Mouse (Mus musculus) embryonic facial prominence, embryonic 15.5 days (tissue): ENCODE data around the gene Polr3e. TPM values are rescaled to one million over a fixed set of nuclear protein-coding genes. Genes with fewer than 3 reads are reported as not detected.
"Not testable (repeated sequence)": the region's sequence is repeated elsewhere in the genome, so short reads cannot be mapped to it uniquely, and the experiment has no call there.

ENCODE experiments used
- ATAC-seq: fragments of 200-750 bp; cut with Nextera tagmentation; 2 replicates; pipeline ENCODE4 v1.8.0; 2017; ENCODE audit warnings: low read depth, moderate TSS enrichment; ENCODE audit not compliant: insufficient number of reproducible peaks, low FRiP score, low TSS enrichment
- H3K27ac ChIP-seq: fragments of 300-500 bp; sonication (generic); replicated peaks from 2 replicates; pipeline ENCODE4 v1.5.1; 2015; ENCODE audit warnings: mild to moderate bottlenecking, inconsistent platforms
- H3K27me3 ChIP-seq: fragments of 300-500 bp; sonication (generic); 2 replicates; pipeline ENCODE4 v1.6.1; 2015; ENCODE audit warnings: inconsistent platforms
- H3K36me3 ChIP-seq: fragments of 300-500 bp; sonication (generic); 2 replicates; pipeline ENCODE4 v1.6.1; 2015; ENCODE audit warnings: mild to moderate bottlenecking, inconsistent platforms
- H3K4me1 ChIP-seq: fragments of 300-500 bp; sonication (generic); 2 replicates; pipeline ENCODE4 v1.6.1; 2015; ENCODE audit warnings: inconsistent platforms
- H3K4me2 ChIP-seq: fragments of 300-500 bp; sonication (generic); replicated peaks from 2 replicates; pipeline ENCODE4 v1.6.1; 2015; ENCODE audit warnings: mild to moderate bottlenecking, inconsistent platforms
- H3K4me3 ChIP-seq: fragments of 300-500 bp; sonication (generic); replicated peaks from 2 replicates; pipeline ENCODE4 v1.5.1; 2015; ENCODE audit warnings: mild to moderate bottlenecking, inconsistent platforms
- H3K9ac ChIP-seq: fragments of 300-500 bp; sonication (generic); 2 replicates; pipeline ENCODE4 v1.6.1; 2015; ENCODE audit warnings: inconsistent platforms
- H3K9me3 ChIP-seq: fragments of 300-500 bp; sonication (generic); replicated peaks from 2 replicates; pipeline ENCODE4 v1.6.1; 2016; ENCODE audit warnings: inconsistent platforms
- WGBS: fragments of 180-500 bp; shearing (Covaris S2); methylation state at CpG from one replicate; pipeline ENCODE4 v1.1.7; 2015; 5-methylcytosine and 5-hydroxymethylcytosine counted together
- polyA plus RNA-seq: library from polyadenylated mRNA; unstranded; fragments of >200 nt; fragmentation: Nextera tagmentation; extraction: Ambion mirVana; gene quantifications from 2 replicates; pipeline ENCODE4 v1.2.1, GENCODE M21; 2015

Gene Polr3e
- polyA plus RNA-seq, 1 experiment from 2014 or later = 34.1 TPM

DNA sequence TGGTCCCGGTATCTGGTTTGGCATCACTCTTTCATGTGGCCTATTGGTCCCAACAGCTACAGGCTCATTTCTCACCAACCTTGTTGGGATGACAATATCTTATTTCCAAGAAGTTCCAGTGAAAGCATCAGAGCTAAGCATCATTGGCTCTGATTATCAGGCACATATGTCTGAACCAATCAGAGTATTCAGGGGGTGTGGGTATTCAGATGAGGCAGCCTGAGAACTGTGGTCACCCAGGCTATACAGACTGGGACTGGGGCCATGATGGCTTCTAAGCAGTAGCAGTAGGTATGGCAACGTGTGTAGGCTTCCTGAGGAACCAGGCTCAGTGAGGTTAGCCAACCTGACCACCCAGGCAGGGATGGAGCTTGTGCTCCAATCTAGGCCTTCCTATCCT is 36.1 kb upstream of the Polr3e start:
- H3K27me3 ChIP-seq = no peaks in the 10 kb centered on the region
- no peak overlapping the region for H3K9ac ChIP-seq
- H3K27ac ChIP-seq = no peak overlapping the region
- H3K36me3 ChIP-seq = peaks cover 56% of the 10 kb centered on the region
- H3K4me3 ChIP-seq = no peak overlapping the region
- H3K4me2 ChIP-seq = no peak overlapping the region
- 64% methylated on average over 2 of the region's 2 CpGs for WGBS
- no peak for ATAC-seq
- no peaks in the 10 kb centered on the region for H3K9me3 ChIP-seq
- H3K4me1 ChIP-seq = no peaks in the 10 kb centered on the region

DNA sequence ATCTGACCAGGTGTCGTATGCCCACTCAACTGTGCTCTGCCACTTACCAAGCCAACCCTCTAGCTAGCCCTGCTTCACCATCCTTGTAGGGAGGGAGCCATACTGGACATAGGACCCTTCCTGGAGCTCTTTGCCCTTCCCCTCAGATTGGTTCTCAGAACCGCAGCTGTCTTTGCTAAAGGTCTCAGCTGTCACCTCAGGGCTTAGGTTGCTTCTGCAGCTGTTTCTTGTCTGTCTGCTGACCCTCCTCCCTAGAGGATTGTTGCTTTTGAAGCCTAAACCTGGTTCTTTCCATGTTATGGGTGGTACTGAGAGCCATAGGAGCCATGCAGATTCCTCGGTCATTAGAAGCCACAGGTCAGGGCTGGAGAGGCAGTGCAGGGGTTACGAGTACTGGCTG is 34.9 kb upstream of the Polr3e start:
- Histone ChIP-seq H3K9me3 (no peaks in the 10 kb centered on the region), H3K36me3 (peaks cover 68% of the 10 kb centered on the region), H3K9ac (no peak overlapping the region), H3K4me3 (no peak overlapping the region), H3K27ac (no peak overlapping the region), H3K4me1 (no peaks in the 10 kb centered on the region), H3K4me2 (no peak overlapping the region), H3K27me3 (no peaks in the 10 kb centered on the region)
- no peak for ATAC-seq
- 64% methylated on average over 4 of the region's 4 CpGs for WGBS

DNA sequence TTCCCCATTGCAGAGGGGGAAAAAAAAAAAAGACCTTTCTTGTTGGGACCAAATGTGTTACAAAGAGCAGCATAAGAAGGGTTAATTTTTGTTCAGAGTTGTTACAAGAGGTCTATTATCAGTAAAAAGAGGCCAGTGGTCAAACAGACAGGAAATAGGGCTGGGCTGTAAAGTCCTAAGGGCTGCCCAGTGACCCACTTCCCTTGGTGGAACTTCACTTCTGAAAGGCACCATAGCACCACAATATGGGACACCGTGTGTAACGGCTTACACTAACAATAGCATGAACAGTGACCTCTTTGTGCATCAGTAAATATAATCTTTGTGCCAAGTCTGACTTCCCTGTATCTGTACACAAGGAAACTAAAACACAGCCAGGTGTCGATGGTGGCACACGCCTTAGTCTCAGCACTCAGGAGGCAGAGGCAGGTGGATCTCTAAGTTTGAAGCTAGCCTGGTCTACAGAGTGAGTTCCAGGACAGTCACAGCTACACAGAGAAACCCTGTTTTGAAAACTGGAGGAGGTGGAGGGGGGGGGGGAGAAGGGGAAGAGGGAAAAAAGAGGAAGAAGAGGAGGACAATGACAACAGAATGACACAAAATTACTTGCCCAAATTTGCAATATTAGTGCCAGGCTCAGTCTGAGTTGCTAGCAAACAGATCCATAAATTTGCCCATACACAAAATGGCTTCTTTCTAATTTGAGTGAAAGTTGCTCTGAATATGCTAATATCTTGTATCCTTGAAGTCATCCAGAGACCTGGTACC is 33.8 kb upstream of the Polr3e start:
- Histone ChIP-seq H3K36me3 (peaks cover 75% of the 10 kb centered on the region), H3K9me3 (no peaks in the 10 kb centered on the region)
- ATAC-seq = no peak

DNA sequence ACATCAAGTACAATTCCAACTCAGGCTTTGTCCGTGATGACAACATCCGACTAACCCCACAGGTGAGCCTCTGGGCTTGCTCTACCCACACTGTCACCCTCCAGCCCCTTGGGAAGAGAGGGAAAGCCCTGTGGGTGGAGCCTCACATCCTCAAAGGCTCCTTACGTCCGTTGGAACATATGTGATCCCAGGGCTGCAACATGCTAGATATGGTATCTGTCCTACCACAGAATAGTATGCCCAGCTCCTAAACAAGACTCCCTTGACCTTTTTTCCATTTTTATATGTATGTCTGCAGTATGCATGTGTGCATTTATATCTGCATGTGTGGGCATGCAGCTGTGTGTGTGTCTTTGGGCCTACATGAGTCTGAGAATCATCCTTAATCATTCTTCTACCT is 32.8 kb upstream of the Polr3e start:
- no peak for ATAC-seq
- Histone ChIP-seq H3K27me3 (no peaks in the 10 kb centered on the region), H3K4me1 (no peaks in the 10 kb centered on the region), H3K27ac (no peak overlapping the region), H3K36me3 (peaks cover 85% of the 10 kb centered on the region), H3K9ac (no peak overlapping the region), H3K4me3 (no peak overlapping the region), H3K9me3 (no peaks in the 10 kb centered on the region), H3K4me2 (no peak overlapping the region)
- WGBS = 92% methylated on average over 4 of the region's 4 CpGs

More for the DNA sequence above, 33.8 kb upstream of the Polr3e start:
- H3K27me3 ChIP-seq = no peaks in the 10 kb centered on the region
- H3K4me3 ChIP-seq = no peak overlapping the region
- H3K4me1 ChIP-seq = no peaks in the 10 kb centered on the region
- H3K27ac ChIP-seq = no peak overlapping the region
- 77% methylated on average over 4 of the region's 4 CpGs for WGBS
- no peak overlapping the region for H3K4me2 ChIP-seq
- no peak overlapping the region for H3K9ac ChIP-seq

DNA sequence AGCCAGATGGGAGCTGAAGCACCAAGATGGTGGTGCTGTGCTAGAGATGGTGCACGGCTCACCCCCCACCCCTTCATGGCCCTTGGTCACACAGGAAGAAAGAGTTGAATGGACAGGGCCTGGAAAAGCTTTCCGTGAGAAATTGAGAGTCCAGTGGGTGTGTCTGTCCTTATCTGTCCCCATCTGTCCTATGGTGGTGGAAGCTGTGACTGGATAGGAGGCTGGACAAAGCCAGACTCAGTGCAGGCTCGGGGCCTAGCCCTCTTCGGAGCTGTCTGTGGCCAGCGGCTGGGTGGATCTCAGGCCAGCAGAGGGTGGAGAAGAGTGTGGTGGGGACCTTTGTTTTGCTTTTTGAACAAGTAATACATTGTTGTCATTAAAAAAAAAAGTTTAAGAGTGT is 24.4 kb upstream of the Polr3e start:
- Histone ChIP-seq H3K4me1 (no peaks in the 10 kb centered on the region), H3K27ac (no peak overlapping the region), H3K4me3 (no peak overlapping the region), H3K4me2 (no peak overlapping the region), H3K9ac (no peak overlapping the region), H3K27me3 (no peaks in the 10 kb centered on the region), H3K36me3 (peaks cover 77% of the 10 kb centered on the region), H3K9me3 (no peaks in the 10 kb centered on the region)
- ATAC-seq = no peak
- WGBS = 81% methylated on average over 5 of the region's 5 CpGs

DNA sequence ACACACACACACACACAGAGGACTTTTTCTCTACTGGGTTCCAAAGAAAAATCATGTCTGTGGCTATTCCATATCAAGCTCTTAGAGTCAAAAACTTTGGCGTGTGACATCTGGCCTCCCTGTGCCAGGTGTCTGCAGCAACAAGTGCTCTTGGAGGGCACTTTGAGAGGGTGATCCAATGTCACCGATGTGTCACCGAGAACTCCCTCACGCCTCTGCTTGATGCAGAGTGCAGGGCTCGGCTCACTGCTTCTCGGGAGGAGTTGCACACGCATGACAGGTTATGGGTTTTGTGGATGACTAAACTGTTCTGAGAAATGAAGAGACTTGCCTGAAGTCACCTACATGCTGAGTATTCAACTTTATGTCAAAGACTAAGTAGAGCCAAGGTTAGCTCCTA is 20.5 kb upstream of the Polr3e start:
- Histone ChIP-seq H3K4me3 (no peak overlapping the region), H3K27me3 (no peaks in the 10 kb centered on the region), H3K36me3 (peaks cover 66% of the 10 kb centered on the region), H3K9me3 (no peaks in the 10 kb centered on the region), H3K9ac (no peak overlapping the region), H3K27ac (no peak overlapping the region), H3K4me1 (no peaks in the 10 kb centered on the region), H3K4me2 (no peak overlapping the region)
- no peak for ATAC-seq
- WGBS = 88% methylated on average over 7 of the region's 7 CpGs

DNA sequence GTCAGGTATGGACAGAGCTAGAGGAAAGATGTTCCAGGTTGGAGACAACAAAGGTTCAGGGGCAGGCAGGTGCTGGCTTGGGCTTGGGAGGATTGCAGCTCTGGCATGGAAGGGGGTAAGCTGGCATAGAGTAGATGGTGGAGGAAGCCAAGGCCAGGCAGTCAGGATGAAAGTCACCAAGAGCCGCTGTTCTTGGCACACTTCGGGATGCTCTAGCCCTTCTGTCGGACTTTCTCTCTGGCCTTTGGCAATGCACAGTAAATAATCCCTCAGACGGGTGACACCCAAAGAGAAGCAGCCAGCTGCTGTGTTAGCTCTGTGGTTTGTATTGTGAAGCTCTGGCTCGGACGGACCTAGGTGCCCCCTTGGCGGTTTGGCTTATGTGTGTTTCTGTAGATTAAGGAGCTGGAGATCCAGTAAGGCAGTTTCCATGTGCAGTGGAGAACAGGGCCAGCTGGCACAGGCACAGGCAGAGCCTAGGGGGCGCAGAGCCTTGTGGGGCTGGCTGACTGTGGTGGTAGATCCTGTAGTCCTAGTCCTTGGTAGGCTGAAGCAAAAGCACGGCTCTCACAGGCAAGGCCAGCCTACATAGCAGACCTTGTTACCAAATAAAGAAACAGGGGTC is 19.7 kb upstream of the Polr3e start:
- H3K36me3 ChIP-seq = peaks cover 65% of the 10 kb centered on the region
- H3K4me1 ChIP-seq = no peaks in the 10 kb centered on the region
- no peak overlapping the region for H3K9ac ChIP-seq
- no peaks in the 10 kb centered on the region for H3K9me3 ChIP-seq
- H3K27me3 ChIP-seq = no peaks in the 10 kb centered on the region
- no peak overlapping the region for H3K4me2 ChIP-seq
- 83% methylated on average over 9 of the region's 9 CpGs for WGBS
- H3K4me3 ChIP-seq = no peak overlapping the region
- no peak overlapping the region for H3K27ac ChIP-seq
- no peak for ATAC-seq

DNA sequence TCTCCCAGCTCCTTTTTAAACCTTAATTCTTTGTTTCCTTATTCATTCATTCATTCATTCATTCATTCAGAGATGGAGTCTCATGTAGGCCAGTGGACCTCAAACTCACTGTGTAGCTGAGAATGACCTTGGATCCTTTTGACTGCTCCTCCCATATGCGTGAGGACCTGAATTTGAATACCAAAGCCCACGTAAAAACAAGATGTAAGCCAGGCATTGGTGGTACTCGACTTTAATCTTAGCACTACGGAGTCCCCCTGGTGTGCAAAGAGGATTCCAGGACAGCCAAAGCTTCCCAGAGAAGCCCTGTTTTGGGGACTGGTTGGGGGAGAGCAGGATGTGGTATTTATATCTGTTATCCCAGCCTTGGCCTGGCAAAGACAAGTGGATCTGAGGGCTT is 17.4 kb upstream of the Polr3e start:
- H3K27ac ChIP-seq = no peak overlapping the region
- H3K9me3 ChIP-seq = no peaks in the 10 kb centered on the region
- no peak overlapping the region for H3K4me2 ChIP-seq
- no peak overlapping the region for H3K4me3 ChIP-seq
- H3K4me1 ChIP-seq = no peaks in the 10 kb centered on the region
- 71% methylated on average over 4 of the region's 4 CpGs for WGBS
- H3K36me3 ChIP-seq = peaks cover 65% of the 10 kb centered on the region
- H3K9ac ChIP-seq = no peak overlapping the region
- ATAC-seq = no peak
- no peaks in the 10 kb centered on the region for H3K27me3 ChIP-seq

DNA sequence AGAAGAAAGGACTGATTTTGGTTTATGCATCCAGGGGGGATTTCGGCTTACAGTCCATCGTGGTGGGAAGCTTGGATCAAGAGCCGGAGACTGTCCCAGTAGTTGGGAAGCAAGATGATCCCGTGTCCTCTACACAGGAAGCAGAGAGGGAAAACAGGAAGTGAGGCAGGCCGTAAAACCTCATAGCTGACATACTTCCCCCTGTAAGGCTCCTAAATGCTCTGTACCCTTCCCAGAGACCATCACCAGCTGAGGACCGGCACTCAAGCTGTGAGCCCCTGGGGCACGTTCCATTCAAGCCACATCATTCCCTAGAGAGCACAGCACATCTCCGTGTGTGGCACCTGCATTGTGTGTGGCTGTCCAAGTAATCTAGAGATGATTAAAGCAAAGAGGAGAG is 15.8 kb upstream of the Polr3e start:
- Histone ChIP-seq H3K27me3 (no peaks in the 10 kb centered on the region), H3K9ac (no peak overlapping the region), H3K4me2 (no peak overlapping the region), H3K9me3 (no peaks in the 10 kb centered on the region), H3K27ac (no peak overlapping the region), H3K4me3 (no peak overlapping the region), H3K36me3 (peaks cover 53% of the 10 kb centered on the region), H3K4me1 (no peaks in the 10 kb centered on the region)
- WGBS = 38% methylated on average over 8 of the region's 8 CpGs
- no peak for ATAC-seq

DNA sequence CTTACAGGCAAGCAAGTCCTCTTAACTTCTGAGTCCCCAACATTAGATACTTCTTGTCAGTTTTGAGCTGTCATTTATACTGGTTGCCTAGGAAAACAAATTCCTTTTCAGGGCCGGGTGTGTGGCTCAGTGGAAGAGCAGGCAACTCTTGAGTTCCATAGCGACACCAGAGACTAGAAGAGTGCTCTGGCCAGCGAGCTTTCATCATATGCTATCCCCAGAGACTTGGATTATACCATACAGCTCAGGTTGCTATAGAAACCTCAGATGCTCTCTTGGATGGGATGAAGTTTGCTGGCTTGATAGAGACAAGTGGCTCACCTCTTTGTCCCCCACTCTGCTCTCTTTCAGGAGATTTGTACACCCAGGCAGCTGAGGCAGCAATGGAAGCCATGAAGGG is 14.6 kb upstream of the Polr3e start:
- WGBS = 47% methylated on average over 3 of the region's 3 CpGs

DNA sequence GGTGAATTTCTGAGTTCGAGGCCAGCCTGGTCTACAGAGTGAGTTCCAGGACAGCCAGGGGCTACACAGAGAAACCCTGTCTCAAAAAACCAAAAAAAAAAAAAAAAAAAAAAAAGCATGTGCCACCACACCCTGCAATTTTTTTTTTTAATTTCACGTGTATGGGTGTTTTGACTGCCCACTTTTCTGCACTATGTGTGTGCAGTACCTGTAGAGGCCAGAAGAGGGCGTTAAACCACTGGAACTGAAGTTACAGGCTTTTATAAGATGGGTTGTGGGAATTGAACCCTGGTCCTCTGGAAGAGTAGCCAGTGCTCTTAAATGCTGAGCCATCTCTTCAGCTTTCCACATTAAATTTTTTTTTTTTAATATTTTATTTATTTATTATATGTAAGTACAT is 7.4 kb upstream of the Polr3e start:
- H3K9me3 ChIP-seq, H3K9ac ChIP-seq, H3K27ac ChIP-seq, ATAC-seq, H3K36me3 ChIP-seq, H3K4me1 ChIP-seq, H3K27me3 ChIP-seq, H3K4me2 ChIP-seq, H3K4me3 ChIP-seq: not testable (repeated sequence)
- WGBS = 70% methylated on average over 3 of the region's 3 CpGs

More for the DNA sequence above, 14.6 kb upstream of the Polr3e start:
- Histone ChIP-seq H3K27ac (no peak overlapping the region), H3K9ac (no peak overlapping the region), H3K9me3 (no peaks in the 10 kb centered on the region), H3K36me3 (peaks cover 48% of the 10 kb centered on the region), H3K4me1 (no peaks in the 10 kb centered on the region), H3K4me3 (no peak overlapping the region), H3K27me3 (no peaks in the 10 kb centered on the region), H3K4me2 (no peak overlapping the region)
- no peak for ATAC-seq

DNA sequence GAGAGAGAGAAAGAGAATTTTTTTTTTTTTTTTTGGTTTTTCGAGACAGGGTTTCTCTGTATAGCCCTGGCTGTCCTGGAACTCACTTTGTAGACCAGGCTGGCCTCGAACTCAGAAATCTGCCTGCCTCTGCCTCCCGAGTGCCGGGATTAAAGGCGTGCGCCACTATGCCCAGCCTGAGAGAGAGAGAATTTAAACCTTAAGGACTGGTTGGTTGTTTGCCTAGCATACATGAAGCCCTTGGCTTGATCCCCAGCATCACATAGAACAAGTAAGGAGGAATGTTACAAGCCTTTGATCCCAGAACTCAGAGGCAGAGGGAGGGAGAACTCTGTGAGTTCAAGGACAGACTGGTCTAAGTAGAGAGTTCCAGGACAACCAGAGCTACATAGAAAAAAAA is 6.3 kb upstream of the Polr3e start:
- ATAC-seq, H3K9me3 ChIP-seq, H3K4me3 ChIP-seq, H3K9ac ChIP-seq, H3K36me3 ChIP-seq, H3K27me3 ChIP-seq, H3K4me1 ChIP-seq, H3K4me2 ChIP-seq, H3K27ac ChIP-seq: not testable (repeated sequence)
- WGBS = 85% methylated on average over 6 of the region's 6 CpGs
